Mouse (Mus musculus) right cerebral cortex, postnatal 25 days (tissue): ENCODE measurements around the gene Krtap31-1.
"Not testable (repeated sequence)": the region's sequence is repeated elsewhere in the genome, so short reads cannot be mapped to it uniquely, and the experiment has no call there.

Source experiments
- DNase-seq: peaks from one replicate; pipeline ENCODE4 v3.0.0; 2022

Gene Krtap31-1

DNA sequence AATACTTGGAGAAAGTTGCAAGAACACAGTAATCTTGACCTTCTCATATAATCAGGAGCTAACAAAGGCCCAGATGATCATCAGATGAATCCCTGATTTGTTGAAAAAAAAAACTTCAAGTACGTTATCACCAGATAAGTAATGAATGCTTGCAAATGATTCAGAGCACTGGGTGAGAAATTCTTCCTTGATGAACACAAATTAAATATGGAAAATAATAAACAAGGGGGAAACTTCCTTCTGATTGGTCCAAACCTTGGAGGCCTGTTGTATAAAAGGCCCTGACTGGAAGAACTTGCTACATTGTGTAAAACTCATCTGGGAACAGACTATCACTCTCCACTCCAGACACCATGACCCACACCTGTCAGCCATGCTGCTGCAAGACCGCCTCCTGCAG, at the start of gene Krtap31-1:
Gene Krtap31-1 (plus strand): TSS at position 301 of the 400 bp plus-strand sequence.
- no peak for DNase-seq

DNA sequence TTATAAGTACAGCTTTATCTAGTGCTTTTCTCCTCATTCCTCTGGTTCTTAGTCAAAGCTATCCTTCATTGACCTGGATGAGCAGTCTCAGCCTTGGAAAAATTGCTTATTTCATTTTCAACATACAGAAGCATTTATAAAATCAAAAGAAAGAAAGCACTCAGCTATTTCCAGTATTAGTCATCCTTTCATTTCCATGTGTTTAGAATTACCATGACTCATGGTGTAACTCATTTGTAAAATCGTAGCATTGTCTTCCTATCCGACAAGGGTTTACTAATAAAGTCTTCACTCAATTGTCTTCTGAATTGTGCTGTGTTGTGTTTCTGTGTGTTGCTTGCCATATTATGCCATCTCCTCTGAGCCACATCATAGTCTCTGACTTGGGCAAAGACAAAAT, 49.0 kb upstream of the Krtap31-1 start:
- DNase-seq, result no peak

DNA sequence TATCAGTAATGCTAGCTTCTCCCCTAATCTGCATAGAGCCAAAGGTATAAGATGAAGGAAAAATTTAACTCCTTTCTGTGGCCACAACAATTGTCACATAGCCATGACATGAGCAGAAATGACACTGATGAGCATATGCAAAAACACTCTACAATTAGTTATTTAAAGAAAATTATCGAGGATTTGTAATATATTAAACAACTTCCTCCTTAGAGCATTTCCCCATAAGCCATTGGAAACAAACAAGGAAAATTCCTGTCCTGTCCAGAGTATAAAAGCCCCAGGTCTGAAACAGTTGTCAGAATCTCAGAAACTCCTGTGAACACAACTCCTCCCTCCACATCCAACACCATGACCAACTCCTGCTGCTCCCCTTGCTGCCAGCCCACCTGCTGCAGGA, 43.5 kb upstream of the Krtap31-1 start, which contains the start of gene Gm11559:
Gene Gm11559 (plus strand): TSS at position 301 of the 400 bp plus-strand sequence.
- DNase-seq, result not testable (repeated sequence)

DNA sequence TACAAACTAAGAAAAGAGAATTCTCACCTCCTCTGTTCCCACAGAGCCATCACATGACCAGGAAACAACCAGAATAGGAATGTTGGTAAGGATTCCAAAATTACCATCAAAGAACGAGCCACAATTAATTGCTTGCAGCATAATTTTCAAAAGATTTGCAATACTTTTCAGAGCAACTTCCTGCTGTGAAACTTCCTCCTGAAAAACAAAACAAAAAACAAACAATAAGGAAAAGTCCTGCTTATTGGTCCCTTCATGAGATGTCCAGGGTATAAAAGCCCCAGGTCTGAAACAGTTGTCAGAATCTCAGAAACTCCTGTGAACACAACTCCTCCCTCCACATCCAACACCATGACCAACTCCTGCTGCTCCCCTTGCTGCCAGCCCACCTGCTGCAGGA, 34.6 kb upstream of the Krtap31-1 start, which contains the start of gene Krtap9-1:
Gene Krtap9-1 (plus strand): TSS at position 301 of the 400 bp plus-strand sequence.
- DNase-seq, result not testable (repeated sequence)

DNA sequence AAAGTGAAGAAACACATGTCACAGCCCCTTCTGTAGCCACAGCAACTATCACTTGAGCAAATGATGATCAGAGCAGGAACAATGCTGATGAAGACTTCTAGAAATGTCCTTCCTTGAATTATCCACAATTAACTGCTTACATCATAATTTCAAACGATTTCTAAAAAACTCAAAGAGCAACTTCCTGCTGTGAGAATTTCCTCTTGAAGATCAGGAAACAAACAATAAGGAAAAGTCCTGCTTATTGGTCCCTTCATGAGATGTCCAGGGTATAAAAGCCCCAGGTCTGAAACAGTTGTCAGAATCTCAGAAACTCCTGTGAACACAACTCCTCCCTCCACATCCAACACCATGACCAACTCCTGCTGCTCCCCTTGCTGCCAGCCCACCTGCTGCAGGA, 28.8 kb upstream of the Krtap31-1 start, which contains the start of gene Gm11567:
Gene Gm11567 (plus strand): TSS at position 301 of the 400 bp plus-strand sequence.
- DNase-seq, result not testable (repeated sequence)

DNA sequence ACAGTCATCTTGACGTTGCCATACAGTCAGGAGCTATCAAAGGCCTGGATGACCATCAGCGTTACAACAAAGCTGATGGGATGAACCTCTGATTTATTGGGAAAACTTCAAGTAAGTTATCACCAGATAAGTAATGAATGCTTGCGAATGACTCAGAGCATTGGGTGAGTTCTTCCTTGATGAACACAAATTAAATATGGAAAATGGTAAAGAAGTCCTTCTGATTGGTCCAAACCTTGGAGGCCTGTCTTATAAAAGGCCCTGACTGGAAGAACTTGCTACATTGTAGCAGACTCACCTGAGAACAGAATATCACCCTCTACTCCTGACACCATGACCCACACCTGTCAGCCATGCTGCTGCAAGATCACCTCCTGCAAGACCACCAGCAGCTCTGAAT, 6.7 kb downstream of the Krtap31-1 start, which contains the start of gene Gm11565:
Gene Gm11565 (plus strand): TSS at position 301 of the 400 bp plus-strand sequence.
- no peak for DNase-seq

DNA sequence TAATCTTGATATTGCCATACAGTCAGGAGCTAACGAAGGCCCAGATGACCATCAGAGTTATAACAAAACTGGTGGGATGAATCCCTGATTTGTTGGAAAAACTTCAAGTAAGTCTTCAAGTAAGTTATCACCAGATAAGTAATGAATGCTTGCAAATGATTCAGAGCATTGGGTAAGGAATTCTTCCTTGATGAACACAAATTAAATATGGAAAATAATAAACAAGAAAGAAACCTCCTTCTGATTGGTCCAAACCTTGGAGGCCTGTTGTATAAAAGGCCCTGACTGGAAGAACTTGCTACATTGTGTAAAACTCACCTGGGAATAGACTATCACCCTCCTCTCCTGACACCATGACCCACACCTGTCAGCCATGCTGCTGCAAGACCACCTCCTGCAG, 28.3 kb downstream of the Krtap31-1 start, which contains the start of gene Krtap31-2:
Gene Krtap31-2 (plus strand): TSS at position 301 of the 400 bp plus-strand sequence.
- DNase-seq, result no peak

DNA sequence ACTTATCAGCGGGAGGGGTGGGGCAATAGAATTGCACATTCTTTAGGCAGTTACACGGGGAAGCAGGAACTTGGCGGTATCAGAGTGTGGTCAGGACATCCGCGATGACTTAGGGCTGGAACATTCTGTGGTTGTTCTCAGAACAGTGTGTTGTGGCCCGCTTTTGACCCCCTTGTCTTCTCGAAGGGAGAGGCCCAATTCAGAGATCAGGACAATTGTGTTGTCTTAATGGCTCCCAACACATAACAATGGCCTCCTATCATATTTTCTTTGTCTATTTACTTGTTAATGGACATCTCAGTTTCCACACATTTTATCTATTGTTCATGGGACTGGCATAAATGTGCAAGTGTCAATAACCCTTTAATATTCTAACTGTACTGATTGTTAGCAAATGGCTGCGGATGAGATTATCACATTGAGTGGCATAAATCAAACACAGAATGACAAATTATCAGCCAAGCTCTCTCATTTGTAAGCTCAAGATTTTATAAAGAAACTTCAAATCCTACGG, 30.1 kb downstream of the Krtap31-1 start:
- no peak for DNase-seq

DNA sequence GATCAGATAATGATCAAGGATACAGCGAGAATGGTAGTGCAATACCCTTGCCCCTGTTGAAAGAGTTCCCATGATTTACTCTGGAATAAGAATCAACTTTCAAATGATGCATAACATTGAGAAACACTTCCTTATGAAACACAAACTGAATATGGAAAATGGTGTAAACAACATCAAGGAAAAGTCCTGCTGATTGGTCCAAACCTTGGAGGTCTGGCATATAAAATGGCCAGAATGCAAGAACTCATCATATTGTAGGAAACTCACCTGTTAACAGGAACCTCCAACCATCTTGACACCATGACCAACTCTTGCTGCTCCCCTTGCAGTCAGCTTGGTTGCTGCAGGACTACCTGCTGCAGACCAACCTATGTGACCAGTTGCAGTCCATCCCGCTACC, 40.5 kb downstream of the Krtap31-1 start, which contains the start of gene Krtap9-5:
Gene Krtap9-5 (plus strand): TSS at position 301 of the 400 bp plus-strand sequence.
- DNase-seq, result no peak
